Mouse (Mus musculus): ENCODE results near the gene Ano2.

- TF ChIP-seq CTCF (IDR thresholded peaks at IDR 0.05; ENCODE audit: control insufficient read depth, insufficient read depth, insufficient replicate concordance, low read depth, low read length), result no peak
- no peak for TF ChIP-seq POLR2A (IDR thresholded peaks at IDR 0.05; ENCODE audit: control insufficient read depth, low read depth, low read length)
These were observed 343.6 kb downstream of the Ano2 start for GRCm38 (mm10) chr6:126033693-126034402.
